Mouse (Mus musculus): ENCODE measurements around the gene Hist1h2ad. TPM values are rescaled to one million over a fixed set of nuclear protein-coding genes. Genes with fewer than 3 reads are reported as not detected.

Hist1h2ad gene
- polyA plus RNA-seq, 1 experiment from 2014 or later: 4.3 TPM

GRCm38 (mm10) chr13:23592614-23593013, 18.4 kb downstream of the Hist1h2ad start:
- no peak for DNase-seq
- Histone ChIP-seq H3K4me3 (replicated peaks) (no peak overlapping the region), H3K4me1 (replicated peaks) (peaks cover 61% of the 10 kb centered on the region), H3K27me3 (no peaks in the 10 kb centered on the region), H3K9me3 (replicated peaks) (no peaks in the 10 kb centered on the region), H3K36me3 (no peaks in the 10 kb centered on the region), H3K4me2 (no peak overlapping the region), H3K9ac (peak overlapping the region; percentile 56; the same call in 1 of the 2 replicates), H3K27ac (peak overlapping the region; percentile 80)
- ATAC-seq (ENCODE audit: low read depth): no peak
- 71% methylated on average over 7 of the region's 7 CpGs for WGBS (ENCODE audit: insufficient replicate concordance)

GRCm38 (mm10) chr13:23593051-23593770, 19.0 kb downstream of the Hist1h2ad start:
- ATAC-seq (ENCODE audit: low read depth) (0 out of 2 replicates have a peak, but pooled peaks have one; percentile 30), DNase-seq (no peak)
- H3K9ac ChIP-seq: peak overlapping the region; percentile 56
- H3K4me1 ChIP-seq (replicated peaks): peaks cover 61% of the 10 kb centered on the region
- H3K9me3 ChIP-seq (replicated peaks): no peaks in the 10 kb centered on the region
- H3K27me3 ChIP-seq: no peaks in the 10 kb centered on the region
- H3K4me3 ChIP-seq (replicated peaks): no peak overlapping the region
- H3K4me2 ChIP-seq: peak overlapping the region; percentile 9; the same call in 1 of the 2 replicates
- H3K36me3 ChIP-seq: no peaks in the 10 kb centered on the region
- WGBS (ENCODE audit: insufficient replicate concordance): 20% methylated on average over 5 of the region's 5 CpGs
- H3K27ac ChIP-seq: peak overlapping the region; percentile 80

GRCm38 (mm10) chr13:23595185-23595584, 21.0 kb downstream of the Hist1h2ad start:
- Histone ChIP-seq H3K9me3 (replicated peaks) (no peaks in the 10 kb centered on the region), H3K4me1 (replicated peaks) (peaks cover 52% of the 10 kb centered on the region), H3K4me2 (peak overlapping the region; percentile 38), H3K36me3 (no peaks in the 10 kb centered on the region), H3K9ac (peak overlapping the region; percentile 71), H3K4me3 (replicated peaks) (no peak overlapping the region), H3K27ac (peak overlapping the region; percentile 96), H3K27me3 (no peaks in the 10 kb centered on the region)
- ATAC-seq (ENCODE audit: low read depth): peak; percentile 52
- 27% methylated on average over 2 of the region's 2 CpGs for WGBS (ENCODE audit: insufficient replicate concordance)
- DNase-seq: no peak

GRCm38 (mm10) chr13:23595622-23596372, 21.6 kb downstream of the Hist1h2ad start:
- Histone ChIP-seq H3K27ac (peak overlapping the region; percentile 96), H3K27me3 (no peaks in the 10 kb centered on the region), H3K36me3 (no peaks in the 10 kb centered on the region), H3K4me1 (replicated peaks) (peaks cover 52% of the 10 kb centered on the region), H3K9ac (peak overlapping the region; percentile 71), H3K4me2 (peak overlapping the region; percentile 38), H3K4me3 (replicated peaks) (0 out of 2 replicates have a peak overlapping the region, but pooled peaks have one; percentile 8), H3K9me3 (replicated peaks) (no peaks in the 10 kb centered on the region)
- DNase-seq (peak; percentile 67), ATAC-seq (ENCODE audit: low read depth) (peak; percentile 95)
- 39% methylated on average over 7 of the region's 7 CpGs for WGBS (ENCODE audit: insufficient replicate concordance)

- Histone ChIP-seq H3K36me3 (no peaks in the 10 kb centered on the region), H3K27me3 (no peaks in the 10 kb centered on the region), H3K9me3 (replicated peaks) (no peaks in the 10 kb centered on the region), H3K9ac (peak overlapping the region; percentile 47; the same call in 1 of the 2 replicates), H3K4me2 (no peak overlapping the region), H3K27ac (peak overlapping the region; percentile 96; the same call in 1 of the 2 replicates), H3K4me1 (replicated peaks) (peaks cover 47% of the 10 kb centered on the region), H3K4me3 (replicated peaks) (no peak overlapping the region)
- WGBS (ENCODE audit: insufficient replicate concordance): 5% methylated on average over 9 of the region's 9 CpGs
- peak; percentile 68 for DNase-seq
- no peak for ATAC-seq (ENCODE audit: low read depth)
These were observed 23.8 kb downstream of the Hist1h2ad start for GRCm38 (mm10) chr13:23597957-23598356.

GRCm38 (mm10) chr13:23603182-23603699, 29.1 kb downstream of the Hist1h2ad start:
- Histone ChIP-seq H3K4me2 (no peak overlapping the region), H3K9me3 (replicated peaks) (no peaks in the 10 kb centered on the region), H3K27ac (no peak overlapping the region), H3K4me1 (replicated peaks) (peaks cover 18% of the 10 kb centered on the region), H3K4me3 (replicated peaks) (no peak overlapping the region), H3K27me3 (no peaks in the 10 kb centered on the region), H3K36me3 (no peaks in the 10 kb centered on the region), H3K9ac (no peak overlapping the region)
- 42% methylated on average over 7 of the region's 7 CpGs for WGBS (ENCODE audit: insufficient replicate concordance)
- ATAC-seq (ENCODE audit: low read depth) (peak; percentile 45; the same call in 1 of the 2 replicates), DNase-seq (no peak)

GRCm38 (mm10) chr13:23604452-23604851, 30.3 kb downstream of the Hist1h2ad start:
- 91% methylated on average over 3 of the region's 3 CpGs for WGBS (ENCODE audit: insufficient replicate concordance)
- Histone ChIP-seq H3K36me3 (no peaks in the 10 kb centered on the region), H3K9me3 (replicated peaks) (no peaks in the 10 kb centered on the region), H3K4me1 (replicated peaks) (peaks cover 30% of the 10 kb centered on the region), H3K4me2 (no peak overlapping the region), H3K4me3 (replicated peaks) (no peak overlapping the region), H3K27ac (no peak overlapping the region), H3K27me3 (no peaks in the 10 kb centered on the region), H3K9ac (0 out of 2 replicates have a peak overlapping the region, but pooled peaks have one; percentile 6)
- ATAC-seq (ENCODE audit: low read depth): no peak
- no peak for DNase-seq

- WGBS (ENCODE audit: insufficient replicate concordance): 76% methylated on average over 3 of the region's 3 CpGs
- no peak overlapping the region for H3K4me2 ChIP-seq
These were observed 30.9 kb downstream of the Hist1h2ad start for GRCm38 (mm10) chr13:23605052-23605451.

GRCm38 (mm10) chr13:23609209-23609608, 35.0 kb downstream of the Hist1h2ad start:
- H3K27me3 ChIP-seq: no peaks in the 10 kb centered on the region
- H3K4me2 ChIP-seq: peak overlapping the region; percentile 51
- H3K9ac ChIP-seq: peak overlapping the region; percentile 56; the same call in 1 of the 2 replicates
- H3K9me3 ChIP-seq (replicated peaks): no peaks in the 10 kb centered on the region
- peaks cover 14% of the 10 kb centered on the region for H3K36me3 ChIP-seq
- ATAC-seq (ENCODE audit: low read depth) (peak; percentile 97), DNase-seq (peak; percentile 44)
- H3K4me3 ChIP-seq (replicated peaks): no peak overlapping the region
- 23% methylated on average over 4 of the region's 4 CpGs for WGBS (ENCODE audit: insufficient replicate concordance)
- H3K27ac ChIP-seq: peak overlapping the region; percentile 86
- H3K4me1 ChIP-seq (replicated peaks): peaks cover 35% of the 10 kb centered on the region

More at GRCm38 (mm10) chr13:23605052-23605451, 30.9 kb downstream of the Hist1h2ad start:
- no peak for ATAC-seq (ENCODE audit: low read depth)
- no peak for DNase-seq
- Histone ChIP-seq H3K9me3 (replicated peaks) (no peaks in the 10 kb centered on the region), H3K36me3 (no peaks in the 10 kb centered on the region), H3K27me3 (no peaks in the 10 kb centered on the region), H3K27ac (peak overlapping the region; percentile 45; the same call in 1 of the 2 replicates), H3K9ac (0 out of 2 replicates have a peak overlapping the region, but pooled peaks have one; percentile 6), H3K4me1 (replicated peaks) (peaks cover 36% of the 10 kb centered on the region), H3K4me3 (replicated peaks) (no peak overlapping the region)

- Histone ChIP-seq H3K27ac (peak overlapping the region; percentile 86), H3K4me2 (peak overlapping the region; percentile 51)
- no peak for ATAC-seq (ENCODE audit: low read depth)
These were observed 35.7 kb downstream of the Hist1h2ad start for GRCm38 (mm10) chr13:23609844-23610243.

GRCm38 (mm10) chr13:23610393-23610792, 36.2 kb downstream of the Hist1h2ad start:
- no peak overlapping the region for H3K9ac ChIP-seq
- 53% methylated on average over 2 of the region's 2 CpGs for WGBS (ENCODE audit: insufficient replicate concordance)

More at GRCm38 (mm10) chr13:23609844-23610243, 35.7 kb downstream of the Hist1h2ad start:
- Histone ChIP-seq H3K4me3 (replicated peaks) (no peak overlapping the region), H3K4me1 (replicated peaks) (peaks cover 33% of the 10 kb centered on the region), H3K36me3 (peaks cover 14% of the 10 kb centered on the region), H3K9me3 (replicated peaks) (no peaks in the 10 kb centered on the region), H3K27me3 (no peaks in the 10 kb centered on the region), H3K9ac (peak overlapping the region; percentile 56)
- DNase-seq: no peak

More at GRCm38 (mm10) chr13:23610393-23610792, 36.2 kb downstream of the Hist1h2ad start:
- no peak overlapping the region for H3K4me2 ChIP-seq
- peak overlapping the region; percentile 86 for H3K27ac ChIP-seq
- H3K9me3 ChIP-seq (replicated peaks): no peaks in the 10 kb centered on the region
- H3K27me3 ChIP-seq: no peaks in the 10 kb centered on the region
- H3K36me3 ChIP-seq: peaks cover 14% of the 10 kb centered on the region
- H3K4me1 ChIP-seq (replicated peaks): peaks cover 28% of the 10 kb centered on the region
- ATAC-seq (ENCODE audit: low read depth) (no peak), DNase-seq (no peak)
- H3K4me3 ChIP-seq (replicated peaks): no peak overlapping the region
